Mouse (Mus musculus): Measurements from ENCODE around the gene Shb.

Gene Shb

GRCm38 (mm10) chr4:45503816-45504215 is 28.5 kb downstream of the Shb start:
- no peak for DNase-seq

GRCm38 (mm10) chr4:45503380-45503779 is 28.9 kb downstream of the Shb start:
- DNase-seq, result no peak

- DNase-seq, result no peak
Observed at GRCm38 (mm10) chr4:45502002-45502401, 30.3 kb downstream of the Shb start.

GRCm38 (mm10) chr4:45500381-45500780 is 31.9 kb downstream of the Shb start:
- DNase-seq, result no peak

GRCm38 (mm10) chr4:45499556-45499955 is 32.7 kb downstream of the Shb start:
- peak; percentile 43 for DNase-seq

DNA sequence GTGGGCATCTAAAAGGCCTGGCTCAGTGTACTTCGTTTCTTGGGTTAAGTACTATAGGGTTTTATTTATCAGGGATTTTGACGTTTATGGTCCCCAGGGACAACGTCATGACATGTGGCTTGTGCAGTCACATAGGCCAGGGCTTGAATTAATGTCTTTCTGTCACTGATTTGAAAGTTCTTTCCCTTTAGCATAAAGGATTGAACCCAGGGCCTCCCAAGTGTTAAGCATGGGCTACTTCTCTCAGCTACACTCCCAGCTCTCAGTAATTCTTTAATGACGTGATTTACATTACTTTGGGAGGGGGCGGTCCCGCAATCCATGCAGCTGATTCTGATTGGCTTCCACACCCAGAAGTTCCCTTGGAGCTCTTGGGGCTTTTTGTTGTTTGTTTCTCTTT is 33.2 kb downstream of the Shb start:
- peak; percentile 41 for DNase-seq

DNA sequence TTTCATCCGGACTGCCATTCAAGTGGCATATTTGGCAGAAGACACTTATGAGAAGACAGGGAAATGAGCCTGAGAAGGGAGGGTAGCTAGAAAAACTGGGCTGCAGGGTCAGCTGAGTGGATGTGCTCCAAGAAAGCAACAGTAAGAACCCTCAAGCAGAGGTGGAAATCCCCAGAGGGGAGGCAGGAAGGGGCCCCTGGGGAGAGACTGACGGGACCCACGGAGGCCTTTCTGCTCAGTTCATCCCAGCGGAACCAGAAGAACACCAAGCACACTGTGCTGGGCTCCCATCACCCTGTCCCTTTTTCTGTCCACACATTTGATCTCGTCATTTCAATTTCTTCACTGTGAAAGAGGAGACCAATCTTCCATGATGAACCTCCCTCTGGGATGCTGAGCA is 33.9 kb downstream of the Shb start:
- DNase-seq, result no peak

GRCm38 (mm10) chr4:45497282-45497681 is 35.0 kb downstream of the Shb start:
- no peak for DNase-seq

- DNase-seq, result no peak
Observed at GRCm38 (mm10) chr4:45495531-45496201, 36.6 kb downstream of the Shb start.

DNA sequence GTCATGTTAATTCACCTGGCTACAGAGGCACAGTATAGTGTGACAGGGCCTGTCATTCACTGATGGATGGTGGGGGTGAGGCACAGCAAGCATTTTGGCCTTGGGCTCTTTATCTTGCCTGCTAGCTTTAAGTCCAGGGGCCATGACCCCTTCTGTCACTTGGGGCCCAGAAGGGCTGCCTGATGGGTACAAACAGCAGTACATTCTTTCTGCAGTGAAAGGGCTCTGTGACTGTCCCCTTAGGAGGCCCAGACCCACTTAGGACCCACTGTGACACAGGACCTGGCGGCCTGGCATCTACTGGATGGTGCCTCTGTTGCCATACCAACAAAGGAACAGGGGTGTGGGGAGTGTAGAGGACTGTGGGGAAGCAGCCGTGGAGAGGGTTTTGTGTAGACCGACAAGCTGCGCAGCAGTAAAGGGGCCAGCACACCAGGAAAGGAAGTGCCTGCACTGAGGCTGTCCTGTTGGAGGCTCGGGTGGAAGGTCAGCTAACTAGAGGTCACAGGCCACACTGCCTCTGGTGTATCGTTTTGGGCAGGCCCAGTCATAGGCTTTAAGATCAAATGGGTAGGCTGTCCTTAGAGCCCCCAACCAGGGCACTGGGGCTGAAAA is 38.4 kb downstream of the Shb start:
- DNase-seq, result no peak

- peak; percentile 36 for DNase-seq
Observed at GRCm38 (mm10) chr4:45493118-45493517, 39.2 kb downstream of the Shb start.

GRCm38 (mm10) chr4:45492681-45493081 is 39.6 kb downstream of the Shb start:
- DNase-seq, result no peak

DNA sequence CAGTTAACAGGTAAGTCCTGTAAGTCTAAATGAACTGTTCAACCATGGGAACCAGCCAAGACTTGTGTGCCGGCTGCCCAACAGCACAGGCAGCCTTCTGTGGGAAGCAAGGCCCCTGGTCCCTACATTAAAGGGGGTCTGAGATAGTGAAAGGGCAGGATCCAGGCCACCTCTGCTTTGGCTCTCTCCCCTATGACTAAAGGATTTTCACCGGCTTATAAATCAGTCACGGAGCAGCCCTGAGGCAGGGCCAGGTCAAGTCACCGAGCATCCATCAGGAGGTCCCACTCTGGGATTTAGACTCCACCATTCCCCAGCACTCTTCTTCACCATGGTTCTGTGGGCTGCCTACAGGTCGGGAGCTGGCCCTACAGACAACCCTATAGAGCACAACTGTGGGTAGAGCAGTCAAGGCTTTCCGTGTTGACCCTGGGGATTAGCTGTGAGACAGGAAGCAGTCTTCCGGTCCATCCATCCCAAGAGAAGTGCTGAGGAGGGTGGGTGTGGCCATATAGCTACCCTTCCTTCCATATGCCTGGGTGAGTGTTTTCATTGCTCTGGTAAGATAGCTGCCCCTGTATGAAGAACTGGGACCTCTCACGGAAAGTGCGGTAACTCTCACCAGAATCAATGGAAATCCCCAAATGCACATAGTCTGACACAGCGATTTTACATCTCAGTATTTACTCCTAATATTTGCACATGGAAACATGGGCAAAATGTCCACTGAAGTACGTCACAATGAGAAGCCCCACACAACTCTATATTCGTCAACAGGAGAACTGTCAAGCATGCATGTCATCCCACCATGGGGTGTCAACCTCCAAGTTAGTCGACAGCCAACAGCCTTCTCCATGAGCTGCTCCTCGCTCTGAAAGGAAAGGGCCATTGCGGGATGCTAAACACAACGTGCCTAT is 40.3 kb downstream of the Shb start:
- DNase-seq, result peak; percentile 29

- DNase-seq, result peak; percentile 61
Observed at GRCm38 (mm10) chr4:45491119-45491679, 41.1 kb downstream of the Shb start.

DNA sequence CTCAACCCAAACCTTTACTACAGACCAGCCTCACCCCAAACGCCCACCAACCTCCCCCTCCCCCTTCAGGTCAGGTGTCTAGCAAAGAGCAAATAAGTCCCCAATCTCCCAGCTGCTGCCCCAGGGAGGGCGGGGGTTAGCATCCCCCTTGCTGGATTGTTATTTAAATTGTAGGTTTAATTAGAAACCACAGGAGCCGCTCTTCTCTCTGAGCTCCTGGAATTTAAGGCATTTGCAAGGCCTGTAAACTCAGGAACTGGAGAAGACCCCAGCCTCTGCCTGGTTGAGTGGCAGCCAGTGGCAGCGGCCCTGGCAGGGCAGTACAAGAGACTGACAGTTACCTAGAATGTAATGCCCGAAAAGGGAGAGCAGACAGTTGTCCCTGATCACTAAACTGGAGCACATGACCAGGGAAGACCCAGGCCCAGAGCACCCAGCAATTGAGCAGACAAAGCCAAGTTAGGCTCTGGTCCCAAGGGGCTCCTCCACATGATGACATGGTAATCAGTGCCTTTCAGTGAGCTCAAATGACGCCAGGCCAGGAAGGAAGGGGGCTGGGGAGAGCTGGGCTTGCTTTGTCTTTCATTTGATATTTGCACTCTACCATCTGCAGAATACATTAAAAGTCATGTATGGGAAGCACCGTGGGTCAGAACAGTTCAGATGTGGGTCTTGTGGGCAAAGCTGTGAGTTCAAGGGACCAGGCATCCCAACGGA is 42.1 kb downstream of the Shb start:
- DNase-seq, result peak; percentile 49

DNA sequence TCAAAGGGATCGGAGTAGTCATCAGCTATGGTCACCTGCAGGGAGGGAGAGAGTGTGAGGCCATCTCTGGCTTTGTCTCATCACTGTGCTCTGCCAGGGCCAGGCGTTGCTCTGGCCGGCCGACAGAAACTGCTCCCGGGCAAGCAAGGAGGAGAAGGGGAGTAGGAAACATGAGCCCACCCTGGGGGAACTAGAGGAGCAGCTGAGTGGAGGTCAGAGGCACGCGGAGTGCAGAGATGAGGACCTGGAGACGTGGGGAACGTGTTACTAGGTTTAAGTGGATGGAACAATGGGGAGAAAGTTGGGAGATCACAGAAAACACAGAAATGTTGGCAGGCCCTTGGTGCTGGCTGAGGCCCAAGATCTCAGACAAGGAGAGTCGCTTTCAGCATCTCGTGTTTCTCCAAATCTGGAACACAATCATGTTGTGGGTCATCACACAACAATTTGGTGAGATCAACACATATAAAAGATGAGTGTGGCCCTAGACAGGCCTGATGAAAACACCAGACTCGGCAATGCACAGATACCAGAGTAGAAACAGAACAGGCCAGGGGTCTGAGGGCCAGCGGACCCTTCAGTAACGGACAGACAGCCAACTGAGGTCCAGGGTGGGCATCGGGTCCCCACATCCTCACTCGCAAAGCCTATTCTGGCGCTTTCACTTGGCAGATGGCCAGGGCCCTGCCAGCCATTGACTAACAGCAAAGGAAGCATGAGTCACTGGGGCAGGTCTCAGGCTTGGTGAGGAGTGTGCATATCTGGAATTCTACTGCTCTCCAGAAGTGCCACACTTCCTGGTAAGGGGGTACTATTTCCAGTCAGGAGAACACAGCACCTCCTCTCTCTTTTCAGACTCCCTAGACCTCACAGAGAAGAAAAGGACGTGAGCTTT is 42.9 kb downstream of the Shb start:
- DNase-seq, result peak; percentile 91

GRCm38 (mm10) chr4:45487681-45488081 is 44.6 kb downstream of the Shb start:
- DNase-seq, result peak; percentile 50

DNA sequence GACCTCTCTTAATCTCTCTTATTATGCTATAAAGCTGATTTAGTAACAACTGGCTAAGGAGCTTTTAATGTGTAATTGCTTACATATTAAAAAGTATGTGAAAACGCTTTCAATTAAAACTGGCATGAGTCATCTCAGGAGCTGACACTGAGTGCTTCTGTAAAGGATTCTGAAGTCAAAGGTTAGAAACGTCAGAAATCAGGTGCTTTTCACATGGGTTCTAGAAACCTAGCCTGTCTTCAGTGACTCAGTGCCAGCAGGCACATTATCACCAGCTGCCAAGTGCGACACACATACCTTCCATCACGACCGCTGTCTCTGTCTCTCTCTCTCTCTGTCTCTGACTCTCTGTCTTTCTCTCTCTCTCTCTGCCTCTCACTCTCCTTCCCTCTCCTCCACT is 47.2 kb downstream of the Shb start:
- DNase-seq, result no peak

- DNase-seq, result no peak
Observed at GRCm38 (mm10) chr4:45483271-45484245, 48.7 kb downstream of the Shb start.

DNA sequence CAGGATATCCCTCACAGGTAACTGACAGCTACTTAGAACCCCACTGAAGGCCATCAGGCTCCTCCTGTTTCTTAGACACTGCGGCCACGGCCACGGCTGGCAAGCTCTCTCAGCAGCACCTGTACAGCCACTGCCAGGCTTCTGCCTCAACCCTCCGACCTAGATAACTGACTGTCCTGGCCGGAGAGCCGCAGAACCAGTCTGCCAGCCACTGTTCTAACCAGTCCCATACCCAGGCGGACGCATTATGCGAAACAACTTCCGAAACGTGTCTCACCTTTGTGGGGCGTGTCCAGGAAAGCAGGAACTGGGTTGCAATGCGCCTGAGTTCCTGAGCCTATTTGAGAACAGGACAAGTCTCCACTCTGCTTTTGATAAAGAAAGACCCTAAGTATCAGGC is 50.0 kb downstream of the Shb start:
- peak; percentile 20 for DNase-seq
